Mouse (Mus musculus): ENCODE results near the gene Gen1.

DNA sequence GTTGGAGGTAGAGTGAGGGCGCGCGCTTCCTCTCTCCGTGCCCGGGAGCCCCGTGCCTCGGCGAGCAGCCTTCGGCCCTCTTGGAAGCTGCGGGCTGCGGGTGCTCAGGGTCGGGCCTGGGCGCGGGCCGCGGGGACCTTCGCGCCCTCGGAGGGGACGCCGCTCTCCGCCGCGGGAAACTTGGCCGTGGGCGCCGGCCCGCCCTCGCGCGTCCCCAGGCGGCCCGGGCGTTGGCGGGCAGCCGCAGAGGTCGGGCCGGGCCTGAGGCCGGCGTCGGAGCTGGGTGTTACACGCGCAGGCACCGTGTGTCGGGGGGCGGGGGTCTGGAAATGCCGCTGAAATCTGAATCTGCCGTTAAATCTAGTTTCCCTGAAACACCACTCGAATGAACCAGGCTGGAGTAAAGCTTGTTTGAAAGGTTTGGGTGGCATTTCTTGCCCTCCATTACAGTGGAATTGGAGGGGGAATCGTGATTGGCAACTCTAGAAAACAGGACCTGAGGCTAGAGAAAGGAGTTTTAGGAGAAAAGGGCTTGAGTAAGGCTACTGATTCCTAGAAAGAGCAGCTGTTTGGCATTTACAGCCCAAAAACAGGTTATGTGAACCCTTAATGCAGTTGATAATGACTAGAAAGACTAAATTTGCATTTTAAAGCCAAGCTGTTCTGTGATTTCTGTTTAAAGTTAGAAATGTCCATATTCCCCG lies 833 bp upstream of the Gen1 start:
- no peak for TF ChIP-seq TAL1 (IDR thresholded peaks at IDR 0.05; ENCODE audit: low read length)
- TF ChIP-seq GATA1 (IDR thresholded peaks at IDR 0.05; ENCODE audit: low read length), result no peak
